Mouse (Mus musculus): ENCODE measurements at regions not wholly inside any gene's neighbourhood (a gene's known extent, or its start where the extent isn't known, plus 50 kb on each side); places are given as distances from the start of the nearest gene placed in this dataset.

- DNase-seq (ENCODE audit: low spot score in 2 of 2), result no peak
Measured at GRCm38 (mm10) chr10:43634371-43635080, 56.4 kb downstream of the Cd24a start.

GRCm38 (mm10) chr10:43641169-43641945, 63.3 kb downstream of the Cd24a start:
- DNase-seq (ENCODE audit: low spot score in 2 of 2), result no peak

GRCm38 (mm10) chr10:43646326-43646725, 68.2 kb downstream of the Cd24a start:
- no peak for DNase-seq (ENCODE audit: low spot score in 2 of 2)

DNA sequence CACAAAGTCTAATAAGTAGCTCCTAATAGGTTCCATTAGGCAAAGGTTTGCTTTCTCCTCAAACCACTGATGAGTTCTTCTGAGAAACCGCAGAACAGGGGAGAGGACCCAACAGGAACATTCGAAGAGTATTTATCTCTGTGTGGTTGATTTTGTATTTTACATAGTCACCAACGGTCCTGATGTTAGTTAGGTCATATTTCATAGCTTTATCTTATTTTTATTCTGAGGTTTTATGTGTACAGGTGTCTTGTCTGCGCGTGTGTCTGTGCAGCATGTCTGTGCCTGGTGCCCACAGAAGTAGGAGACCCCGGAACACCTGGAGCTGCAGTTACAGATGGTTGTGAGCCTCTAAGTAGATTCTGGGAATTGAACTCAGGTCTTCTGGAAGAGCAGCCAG, 68.9 kb downstream of the Cd24a start:
- DNase-seq (ENCODE audit: low spot score in 2 of 2), result no peak

DNA sequence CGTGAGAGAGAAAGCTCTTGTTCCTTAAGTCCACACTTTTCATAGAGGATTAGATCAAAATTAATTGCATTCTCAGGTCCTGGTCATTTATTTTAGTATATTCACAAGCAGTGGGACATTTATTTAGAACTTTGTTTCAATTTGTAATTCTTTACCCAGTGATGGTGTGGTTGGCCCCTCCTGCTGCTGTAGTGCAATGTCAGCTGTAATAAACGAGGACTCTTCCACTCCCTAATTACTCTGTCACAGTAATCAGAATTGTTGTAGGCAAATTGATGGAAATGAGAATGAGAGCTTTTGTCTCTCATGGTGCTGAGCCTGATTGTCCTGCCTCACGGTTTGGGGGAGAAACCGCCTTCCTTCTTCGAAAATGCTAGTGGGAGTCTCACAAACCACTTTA, 70.1 kb downstream of the Cd24a start:
- DNase-seq (ENCODE audit: low spot score in 2 of 2), result no peak

- no peak for DNase-seq (ENCODE audit: low spot score in 2 of 2)
Measured at GRCm38 (mm10) chr10:43648815-43649447, 70.8 kb downstream of the Cd24a start.

GRCm38 (mm10) chr10:43650449-43650848, 72.4 kb downstream of the Cd24a start:
- no peak for DNase-seq (ENCODE audit: low spot score in 2 of 2)

DNA sequence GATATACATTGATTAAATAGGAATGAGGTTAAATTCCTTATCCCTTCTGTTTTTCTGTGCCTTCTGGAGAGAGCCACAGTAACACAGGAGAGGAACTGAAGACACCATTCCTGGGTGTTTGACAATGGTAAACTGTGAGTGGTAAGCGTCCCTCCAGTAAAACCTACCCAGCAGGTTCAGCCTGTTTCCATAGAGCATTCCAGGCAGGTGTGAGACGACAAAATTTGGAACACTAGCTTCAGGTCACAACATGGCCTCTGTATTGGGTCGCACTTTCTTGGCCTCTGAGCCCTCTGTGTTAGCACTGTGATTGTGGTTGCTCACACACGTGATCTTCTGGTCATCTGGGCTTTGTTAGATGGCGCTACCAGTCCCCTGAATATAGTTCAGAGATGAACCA, 73.4 kb downstream of the Cd24a start:
- no peak for DNase-seq (ENCODE audit: low spot score in 2 of 2)

DNA sequence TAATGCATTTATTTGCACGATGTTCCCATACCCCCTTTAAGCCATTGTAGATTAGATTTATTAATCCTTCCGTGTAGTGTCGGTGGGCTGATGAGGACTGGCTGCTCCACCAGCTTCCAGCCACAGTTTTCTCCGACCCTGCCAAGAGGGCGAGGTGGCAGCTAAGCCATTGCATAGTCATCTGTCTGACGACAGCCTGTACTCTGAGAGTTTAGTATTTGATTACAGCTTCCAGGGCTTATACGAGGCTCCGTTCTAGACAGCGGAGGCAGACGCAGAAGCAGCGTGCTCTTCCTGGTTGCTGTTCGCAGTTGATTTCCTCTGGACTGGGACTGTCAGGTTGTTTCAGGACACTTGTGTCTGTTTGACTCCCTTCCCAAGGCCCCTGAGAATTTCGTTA, 73.8 kb downstream of the Cd24a start:
- no peak for DNase-seq (ENCODE audit: low spot score in 2 of 2)

DNA sequence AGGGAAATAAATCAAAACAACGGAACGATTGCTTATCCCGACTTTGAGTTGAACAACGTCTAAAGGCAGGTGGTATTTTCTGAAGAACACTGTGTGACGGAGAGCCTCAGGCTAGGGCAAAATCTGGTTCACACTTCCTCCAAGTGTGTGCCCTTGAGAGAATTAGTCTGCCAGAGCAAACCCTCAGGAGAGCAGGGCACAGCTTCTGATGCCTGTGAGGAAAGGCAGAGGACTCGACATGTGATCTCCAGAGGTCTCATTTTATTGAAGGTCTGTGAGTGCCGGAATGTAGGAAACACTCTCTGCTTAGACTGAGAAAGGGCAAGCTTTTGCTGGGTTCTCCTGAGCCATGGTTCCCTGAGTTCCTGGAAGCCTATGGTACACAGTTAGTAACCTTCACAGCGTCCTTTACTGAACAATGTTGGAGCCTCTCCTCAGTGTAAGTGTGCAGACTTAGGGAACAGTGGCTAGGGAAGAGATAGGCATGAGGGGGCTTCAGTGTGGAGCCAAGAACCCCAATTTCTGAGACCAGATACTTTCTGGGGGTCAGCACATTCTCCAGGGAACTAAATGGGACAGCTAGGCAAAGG, 77.1 kb downstream of the Cd24a start:
- no peak for DNase-seq (ENCODE audit: low spot score in 2 of 2)

DNA sequence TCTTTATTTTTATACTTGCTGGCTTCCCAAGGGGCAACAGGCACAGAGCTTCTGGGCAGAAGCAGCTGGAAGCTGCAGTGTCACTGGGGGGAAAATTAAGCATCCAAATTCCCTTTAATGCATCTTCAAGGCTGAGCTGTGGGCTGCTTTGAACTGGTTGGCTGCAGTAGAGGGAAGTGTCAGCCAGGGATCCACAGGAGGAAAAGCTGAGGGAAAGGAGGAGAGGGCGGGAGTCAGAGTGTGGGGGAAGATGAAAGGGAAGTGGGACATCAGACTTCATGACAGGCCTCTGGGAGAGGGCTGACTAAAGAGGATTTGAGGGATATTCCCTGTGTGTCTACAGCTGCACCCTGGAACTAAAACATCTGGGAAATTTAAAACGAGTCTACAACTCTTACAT, 77.6 kb downstream of the Cd24a start:
- no peak for DNase-seq (ENCODE audit: low spot score in 2 of 2)

DNA sequence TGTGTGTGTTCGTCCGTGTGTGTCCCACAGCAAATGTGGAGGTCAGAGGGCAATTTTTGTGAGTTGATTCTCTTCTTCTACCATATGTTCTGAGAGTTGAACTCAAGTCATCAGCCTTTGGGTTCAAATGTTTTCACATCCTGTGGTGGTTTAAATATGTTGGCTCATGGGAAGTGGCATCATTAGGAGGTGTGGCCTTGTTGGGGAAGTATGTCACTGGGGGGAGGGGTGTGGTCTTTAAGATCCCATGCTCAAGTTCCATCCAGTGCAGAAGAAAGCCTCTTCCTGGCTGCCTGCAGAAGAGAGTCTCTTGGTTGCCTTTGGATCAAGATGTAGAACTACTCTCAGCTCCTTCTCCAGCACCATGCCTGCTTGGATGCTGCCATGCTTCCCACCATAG, 78.1 kb downstream of the Cd24a start:
- DNase-seq (ENCODE audit: low spot score in 2 of 2), result no peak

DNA sequence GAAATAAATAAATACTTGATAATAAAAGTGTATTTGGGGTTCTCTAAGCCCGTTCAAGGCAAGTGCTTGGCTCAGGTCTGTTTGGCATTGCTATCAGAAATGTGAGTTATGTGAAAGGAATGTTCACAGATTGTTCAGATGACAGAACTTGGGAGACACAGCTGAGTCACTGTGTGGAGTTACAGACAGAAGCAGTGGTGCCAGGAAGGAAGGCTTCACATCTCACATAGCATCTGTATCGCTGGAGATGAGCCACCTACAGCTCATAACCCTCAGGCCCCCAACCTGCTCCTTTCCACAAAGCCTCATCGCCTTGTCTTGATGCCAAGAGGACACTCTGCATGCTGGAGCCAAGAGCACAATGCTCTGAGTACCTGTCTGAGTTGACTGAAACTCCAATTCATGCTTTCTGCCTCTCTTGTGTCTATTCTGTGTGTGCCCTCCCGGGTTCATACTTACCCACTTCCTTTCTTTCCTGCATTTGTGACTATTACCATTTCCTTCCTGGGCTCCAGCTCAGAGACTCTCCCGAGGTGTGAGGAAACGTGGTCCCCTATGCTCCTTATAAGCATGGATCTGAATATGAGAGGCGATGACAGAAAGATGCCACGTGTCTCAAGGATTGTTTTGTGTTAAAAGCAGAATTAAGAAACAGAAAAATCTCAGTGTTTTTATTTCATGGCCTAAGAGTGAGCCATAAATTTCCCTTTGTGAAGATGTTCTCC, 79.6 kb downstream of the Cd24a start:
- DNase-seq (ENCODE audit: low spot score in 2 of 2), result peak in 1 of 2 experiments; percentile 15

DNA sequence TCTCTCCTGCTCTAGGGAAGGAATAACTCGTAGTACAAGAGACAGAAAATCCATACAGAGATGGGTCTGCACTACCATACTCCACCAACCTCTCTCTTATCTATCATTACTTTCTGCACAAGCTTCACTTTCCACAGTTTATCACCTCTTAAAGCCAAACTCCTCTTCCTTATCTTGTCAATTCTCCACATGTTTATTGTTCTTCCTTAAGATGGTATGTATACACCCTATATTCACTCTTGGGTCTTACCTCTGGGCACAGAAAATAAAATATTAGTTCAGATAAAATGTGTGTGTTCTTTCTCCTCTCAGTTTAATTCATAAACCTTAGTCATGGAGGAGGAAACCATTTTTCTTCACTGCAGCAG, 80.1 kb downstream of the Cd24a start:
- no peak for DNase-seq (ENCODE audit: low spot score in 2 of 2)

DNA sequence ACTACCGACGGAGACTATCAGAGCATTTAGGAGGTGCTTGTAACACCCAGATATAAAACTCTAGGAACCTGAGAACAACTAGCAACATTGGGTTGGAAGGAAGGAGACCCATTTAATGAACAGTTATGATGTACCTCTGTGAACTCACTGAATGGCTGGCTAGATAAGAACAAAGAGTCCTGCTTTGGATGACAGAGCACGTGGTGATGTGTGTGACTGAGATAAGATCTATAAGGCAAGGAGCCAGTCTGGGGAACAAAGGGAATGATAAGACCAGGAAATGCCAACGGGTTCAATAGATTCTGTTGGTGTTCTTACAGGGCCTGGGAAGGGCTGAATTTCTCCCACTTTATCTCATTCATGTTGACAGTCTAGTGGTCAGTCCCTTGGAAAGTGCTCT, 86.8 kb downstream of the Cd24a start:
- DNase-seq (ENCODE audit: low spot score in 2 of 2), result no peak

DNA sequence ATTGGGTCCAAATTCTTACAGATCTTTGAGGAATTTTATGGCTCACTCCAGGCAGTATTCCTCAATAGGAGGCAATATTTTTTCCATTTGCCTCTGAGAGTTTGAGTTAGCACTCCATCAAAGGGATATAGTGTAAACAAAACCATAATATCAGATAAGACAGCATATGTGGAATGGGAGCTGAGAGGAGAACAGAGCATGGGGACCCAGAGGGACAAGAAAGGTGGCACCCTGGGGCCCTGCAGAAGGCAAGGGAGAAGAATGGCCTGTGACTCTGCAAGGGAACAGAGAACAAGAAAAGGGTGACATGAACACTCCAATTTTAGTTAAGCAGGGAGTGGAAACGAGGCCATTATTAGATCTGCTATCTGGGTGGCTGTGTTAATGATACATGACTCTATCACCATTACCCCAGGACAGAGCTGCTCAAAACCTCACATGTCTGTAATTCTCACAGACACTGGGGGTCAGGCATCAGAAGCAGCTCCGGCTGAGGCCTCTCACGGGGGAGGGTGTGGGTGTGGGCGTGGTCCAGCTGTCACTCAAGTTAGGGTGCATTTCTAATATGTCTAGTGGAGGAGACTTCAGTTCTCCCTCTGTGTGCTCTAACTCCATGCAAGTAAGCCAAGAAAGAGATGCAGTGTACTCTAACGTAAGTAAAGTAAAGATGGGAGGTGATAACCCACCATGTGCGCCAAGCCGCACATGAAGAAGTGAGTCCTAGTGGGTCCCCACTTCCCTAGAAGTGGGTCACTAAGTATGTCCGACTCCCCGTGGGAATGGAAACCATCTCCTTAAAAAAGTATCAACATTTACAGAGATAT, 88.4 kb downstream of the Cd24a start:
- no peak for DNase-seq (ENCODE audit: low spot score in 2 of 2)

- no peak for DNase-seq (ENCODE audit: low spot score in 2 of 2)
Measured at GRCm38 (mm10) chr10:43667086-43667690, 89.1 kb downstream of the Cd24a start.

- DNase-seq (ENCODE audit: low spot score in 2 of 2), result peak in 1 of 2 experiments; percentile 9
Measured at GRCm38 (mm10) chr10:43667732-43668247, 89.7 kb downstream of the Cd24a start.

GRCm38 (mm10) chr10:43669471-43669870, 91.4 kb downstream of the Cd24a start:
- no peak for DNase-seq (ENCODE audit: low spot score in 2 of 2)

GRCm38 (mm10) chr10:43670745-43671144, 92.7 kb downstream of the Cd24a start:
- no peak for DNase-seq (ENCODE audit: low spot score in 2 of 2)
